Mouse (Mus musculus) adipocyte (in vitro differentiated cells): ENCODE measurements around the gene Syt8.

Experiments used
- DNase-seq: peaks from one replicate; pipeline ENCODE4 v3.0.0-alpha.2; 2016; ENCODE audit warnings: low spot score

Syt8 gene

GRCm38 (mm10) chr7:142409603-142410002, 25.0 kb upstream of the Syt8 start:
- DNase-seq = no peak

GRCm38 (mm10) chr7:142413285-142413684, 21.4 kb upstream of the Syt8 start:
- DNase-seq = no peak

GRCm38 (mm10) chr7:142415314-142415713, 19.3 kb upstream of the Syt8 start:
- no peak for DNase-seq

- no peak for DNase-seq
These were observed 18.4 kb upstream of the Syt8 start for GRCm38 (mm10) chr7:142416225-142416624.

GRCm38 (mm10) chr7:142418027-142418426, 16.6 kb upstream of the Syt8 start:
- no peak for DNase-seq

- no peak for DNase-seq
These were observed 16.0 kb upstream of the Syt8 start for GRCm38 (mm10) chr7:142418679-142419078.

GRCm38 (mm10) chr7:142419887-142420286, 14.8 kb upstream of the Syt8 start:
- no peak for DNase-seq

- DNase-seq = no peak
These were observed 12.8 kb upstream of the Syt8 start for GRCm38 (mm10) chr7:142421826-142422225.

GRCm38 (mm10) chr7:142425641-142426213, 8.9 kb upstream of the Syt8 start:
- DNase-seq = no peak

- DNase-seq = no peak
These were observed 6.4 kb upstream of the Syt8 start for GRCm38 (mm10) chr7:142428213-142428612.

GRCm38 (mm10) chr7:142430160-142430678, 4.4 kb upstream of the Syt8 start:
- no peak for DNase-seq

GRCm38 (mm10) chr7:142431106-142431505, 3.5 kb upstream of the Syt8 start:
- DNase-seq = no peak

GRCm38 (mm10) chr7:142433623-142434022, 1.0 kb upstream of the Syt8 start:
- DNase-seq = no peak

- peak; percentile 67 for DNase-seq
These were observed 874 bp downstream of the Syt8 start for GRCm38 (mm10) chr7:142435524-142435923.

- DNase-seq = peak; percentile 10
These were observed 2.7 kb downstream of the Syt8 start for GRCm38 (mm10) chr7:142437324-142437723.

- no peak for DNase-seq
These were observed 5.3 kb downstream of the Syt8 start for GRCm38 (mm10) chr7:142439966-142440365.

GRCm38 (mm10) chr7:142440657-142441114, 6.0 kb downstream of the Syt8 start:
- DNase-seq = peak; percentile 15

- DNase-seq = no peak
These were observed 6.9 kb downstream of the Syt8 start, which contains the start of gene Tnni2 for GRCm38 (mm10) chr7:142441585-142441984. Gene Tnni2 (plus strand): TSS chr7:142441808.

GRCm38 (mm10) chr7:142442081-142442907, 7.6 kb downstream of the Syt8 start:
- DNase-seq = no peak

GRCm38 (mm10) chr7:142442908-142443420, 8.3 kb downstream of the Syt8 start:
- DNase-seq = no peak

- no peak for DNase-seq
These were observed 8.8 kb downstream of the Syt8 start for GRCm38 (mm10) chr7:142443474-142443873.

- no peak for DNase-seq
These were observed 9.5 kb downstream of the Syt8 start for GRCm38 (mm10) chr7:142444171-142444570.

GRCm38 (mm10) chr7:142445324-142445723, 10.7 kb downstream of the Syt8 start:
- no peak for DNase-seq
